Mouse (Mus musculus) liver, adult 10 weeks (tissue): ENCODE measurements around the gene Abca12. TPM values are rescaled to one million over a fixed set of nuclear protein-coding genes. Genes with fewer than 3 reads are reported as not detected.

Experiments used
- polyA plus RNA-seq: library from polyadenylated mRNA; stranded (reverse); fragments of 350-450 nt; fragmentation: Illumina TruSeq; extraction: RNeasy Lipid Tissue Mini Kit (QIAGEN cat#74804); gene quantifications from one replicate; pipeline ENCODE4 v1.2.3, GENCODE M21; 2014; ENCODE audit warnings: low read depth, low replicate concordance

The Abca12 gene
- polyA plus RNA-seq: not detected

GRCm38 (mm10) chr1:71414810-71415209, at the start of gene Abca12:
Gene Abca12 (minus strand): TSS chr1:71414910.

Other genes starting within 250 kb of the Abca12 start
- 23.9 TPM for gene Atic, start 142.2 kb upstream of the Abca12 start, polyA plus RNA-seq
- 274 TPM for gene Fn1, start 238.3 kb upstream of the Abca12 start, polyA plus RNA-seq